Mouse (Mus musculus) activated CD4-positive, CD25-positive, alpha-beta regulatory T cell, adult 4 months (primary cell): ENCODE data around the gene Col4a2. TPM values are rescaled to one million over a fixed set of nuclear protein-coding genes. Genes with fewer than 3 reads are reported as not detected.

Source experiments
- ATAC-seq: one replicate; pipeline ENCODE4 v1.8.0; 2017
- polyA plus RNA-seq, 2 experiments: library from polyadenylated mRNA; unstranded; fragments of 100-300 nt; shearing (Covaris generic); gene quantifications; one replicate each; pipeline ENCODE4 v1.2.1; 2017

Gene Col4a2
- polyA plus RNA-seq, 2 experiments from 2014 or later, result not detected

DNA sequence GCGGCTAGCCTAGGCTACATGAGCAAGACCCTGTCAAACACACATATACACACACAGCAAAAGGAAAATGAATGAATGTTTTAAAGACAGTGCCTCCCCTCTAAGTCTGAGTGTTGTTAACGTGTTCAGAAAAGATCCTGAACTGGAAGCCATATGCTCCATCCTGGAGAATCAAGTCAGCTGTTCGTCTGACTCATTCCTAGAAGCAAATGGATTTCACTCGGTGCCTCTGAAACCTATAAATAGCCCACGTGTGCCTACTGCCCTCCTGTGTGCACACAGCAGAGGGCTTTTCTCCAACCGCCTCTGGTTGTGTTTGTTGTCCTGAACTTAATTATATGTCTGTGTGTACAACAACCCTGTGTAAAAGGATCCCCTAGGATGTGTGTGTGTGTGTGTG is 109.4 kb downstream of the Col4a2 start:
- ATAC-seq, result no peak

- ATAC-seq, result no peak
These were observed 110.5 kb downstream of the Col4a2 start for GRCm38 (mm10) chr8:11423091-11423490.

DNA sequence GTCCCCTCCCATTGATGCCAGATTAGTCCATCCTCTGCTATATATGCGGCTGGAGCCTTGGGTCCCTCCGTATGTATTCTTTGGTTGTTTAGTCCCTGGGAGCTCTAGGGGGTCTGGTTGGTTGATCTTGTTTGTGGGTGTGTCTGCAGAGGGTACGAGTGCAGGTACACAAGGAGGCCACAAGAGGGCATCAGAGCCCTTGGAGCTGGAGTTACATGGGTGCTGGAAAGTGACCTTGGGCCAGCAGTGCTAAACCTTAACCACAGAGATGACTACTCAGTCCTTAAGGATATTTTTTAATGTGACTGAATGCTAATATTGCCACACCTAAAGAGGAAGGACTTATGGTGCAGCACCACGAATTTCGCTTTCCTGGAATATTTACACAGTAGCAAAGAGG is 118.1 kb downstream of the Col4a2 start:
- ATAC-seq, result no peak

DNA sequence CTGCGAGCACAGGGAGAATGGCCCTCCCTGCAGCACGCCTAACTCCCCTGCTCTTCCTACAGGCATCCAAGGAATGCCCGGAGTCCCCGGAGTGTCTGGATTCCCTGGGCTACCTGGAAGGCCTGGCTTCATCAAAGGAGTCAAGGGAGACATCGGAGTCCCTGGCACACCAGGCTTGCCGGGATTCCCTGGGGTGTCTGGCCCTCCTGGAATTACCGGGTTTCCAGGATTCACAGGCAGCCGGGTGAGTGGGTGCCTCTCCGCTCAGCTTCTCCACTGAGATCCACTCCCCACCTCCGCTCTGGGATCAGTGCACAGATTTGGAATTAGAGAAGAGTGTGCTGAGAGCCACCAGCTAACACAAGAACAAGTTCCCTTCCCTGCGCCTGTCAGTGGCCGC is 125.3 kb downstream of the Col4a2 start:
- no peak for ATAC-seq

DNA sequence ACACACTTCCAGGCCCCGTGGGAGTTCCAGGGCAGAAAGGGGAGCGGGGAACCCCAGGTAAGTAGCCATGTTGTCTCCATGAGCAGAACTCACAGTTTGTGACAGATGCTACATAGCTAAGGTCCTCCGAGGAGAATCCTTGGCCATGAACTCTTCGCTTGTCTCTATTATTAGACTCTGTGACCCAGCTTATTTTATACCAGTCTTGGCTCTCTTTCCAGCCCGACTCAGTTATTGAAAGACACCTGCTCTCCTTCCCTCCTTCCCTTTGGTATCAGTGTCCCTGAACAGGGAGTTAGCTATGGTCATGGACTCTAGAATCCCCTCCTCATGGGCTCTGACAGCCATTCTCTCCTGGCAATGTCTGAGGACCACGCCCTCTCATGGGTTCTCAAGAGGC is 128.7 kb downstream of the Col4a2 start:
- no peak for ATAC-seq

GRCm38 (mm10) chr8:11443611-11444010 is 131.0 kb downstream of the Col4a2 start:
- no peak for ATAC-seq

GRCm38 (mm10) chr8:11444216-11444615 is 131.6 kb downstream of the Col4a2 start:
- ATAC-seq, result no peak

DNA sequence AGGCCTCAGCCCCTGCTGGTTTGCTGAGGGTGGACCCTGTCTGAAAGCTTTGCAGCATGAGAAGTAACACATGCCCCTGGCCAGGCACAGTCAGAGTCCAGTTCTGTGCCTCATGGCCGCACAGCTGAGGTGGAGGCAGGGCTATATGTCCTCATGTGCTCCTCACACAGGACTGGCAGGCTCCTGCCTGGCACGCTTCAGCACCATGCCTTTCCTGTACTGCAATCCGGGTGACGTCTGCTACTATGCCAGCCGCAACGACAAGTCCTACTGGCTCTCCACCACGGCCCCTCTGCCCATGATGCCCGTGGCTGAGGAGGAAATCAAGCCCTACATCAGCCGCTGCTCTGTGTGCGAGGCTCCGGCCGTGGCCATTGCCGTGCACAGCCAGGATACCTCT is 133.2 kb downstream of the Col4a2 start:
- ATAC-seq, result no peak

DNA sequence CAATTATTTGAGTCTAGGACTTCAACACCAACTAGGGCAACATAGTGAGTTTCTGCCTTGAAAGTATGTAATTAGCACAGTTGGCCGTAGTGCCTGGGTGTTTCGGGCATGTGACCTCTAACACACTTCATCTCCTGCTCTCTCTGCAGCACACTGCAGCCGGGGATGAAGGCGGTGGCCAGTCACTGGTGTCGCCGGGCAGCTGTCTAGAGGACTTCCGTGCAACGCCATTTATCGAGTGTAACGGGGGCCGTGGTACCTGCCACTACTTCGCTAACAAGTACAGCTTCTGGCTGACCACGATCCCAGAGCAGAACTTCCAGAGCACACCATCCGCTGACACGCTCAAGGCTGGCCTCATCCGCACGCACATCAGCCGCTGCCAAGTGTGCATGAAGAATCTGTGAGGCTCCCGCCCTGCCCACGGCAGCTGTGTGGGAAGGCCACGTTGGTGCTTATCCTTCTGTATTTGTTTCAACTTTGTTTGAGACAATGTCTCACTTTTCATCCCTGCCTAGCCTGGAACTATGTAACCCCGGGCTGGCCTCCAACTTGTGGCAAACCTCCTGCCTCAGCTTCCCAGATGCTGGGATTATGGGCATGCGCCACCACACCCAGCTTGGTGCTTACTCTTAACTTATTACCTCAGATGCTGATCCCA is 135.4 kb downstream of the Col4a2 start:
- ATAC-seq, result no peak

- ATAC-seq, result no peak
These were observed 137.8 kb downstream of the Col4a2 start for GRCm38 (mm10) chr8:11450184-11451113.

DNA sequence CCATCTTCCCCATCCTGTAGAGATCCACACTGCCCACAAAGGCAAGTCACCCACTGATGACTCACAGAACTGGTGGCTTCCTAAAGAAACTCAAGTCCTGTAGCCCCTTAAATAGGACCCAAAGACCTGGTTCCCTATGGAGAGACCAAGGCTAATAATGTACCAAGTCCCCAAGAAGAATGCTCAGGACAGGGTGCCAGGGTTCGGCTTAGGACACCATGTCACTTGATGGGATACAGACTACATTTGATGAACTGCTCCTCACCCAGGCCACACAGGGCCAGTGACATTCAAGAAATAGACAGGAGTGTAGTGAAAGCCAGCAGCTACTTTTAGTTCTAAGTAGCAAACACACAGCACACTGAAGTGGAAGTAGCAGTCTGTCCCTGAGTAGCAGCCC is 139.5 kb downstream of the Col4a2 start:
- ATAC-seq, result peak; percentile 9

DNA sequence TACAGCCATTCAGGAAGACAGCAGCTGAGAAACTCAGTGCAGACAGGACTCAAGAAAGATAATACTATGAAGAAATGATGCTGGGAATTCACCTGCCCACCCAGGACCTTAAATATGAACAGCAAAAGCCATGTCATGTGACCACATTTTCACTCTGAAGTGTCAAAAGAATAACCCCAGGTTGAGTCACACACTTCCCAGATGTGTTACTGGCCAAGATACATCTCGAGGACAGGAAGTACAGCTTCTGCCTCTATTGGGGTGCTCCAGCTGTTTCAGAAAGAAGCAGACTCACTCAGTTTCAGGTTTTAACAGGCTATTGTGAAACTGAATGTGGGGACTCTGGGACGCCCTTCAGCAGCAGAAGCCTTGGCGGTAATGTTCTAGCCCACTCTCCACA is 140.0 kb downstream of the Col4a2 start:
- ATAC-seq, result peak; percentile 69

- ATAC-seq, result no peak
These were observed 140.4 kb downstream of the Col4a2 start for GRCm38 (mm10) chr8:11452974-11453373.

- no peak for ATAC-seq
These were observed 141.6 kb downstream of the Col4a2 start for GRCm38 (mm10) chr8:11454228-11454627.

- no peak for ATAC-seq
These were observed 144.7 kb downstream of the Col4a2 start for GRCm38 (mm10) chr8:11457278-11457677.

DNA sequence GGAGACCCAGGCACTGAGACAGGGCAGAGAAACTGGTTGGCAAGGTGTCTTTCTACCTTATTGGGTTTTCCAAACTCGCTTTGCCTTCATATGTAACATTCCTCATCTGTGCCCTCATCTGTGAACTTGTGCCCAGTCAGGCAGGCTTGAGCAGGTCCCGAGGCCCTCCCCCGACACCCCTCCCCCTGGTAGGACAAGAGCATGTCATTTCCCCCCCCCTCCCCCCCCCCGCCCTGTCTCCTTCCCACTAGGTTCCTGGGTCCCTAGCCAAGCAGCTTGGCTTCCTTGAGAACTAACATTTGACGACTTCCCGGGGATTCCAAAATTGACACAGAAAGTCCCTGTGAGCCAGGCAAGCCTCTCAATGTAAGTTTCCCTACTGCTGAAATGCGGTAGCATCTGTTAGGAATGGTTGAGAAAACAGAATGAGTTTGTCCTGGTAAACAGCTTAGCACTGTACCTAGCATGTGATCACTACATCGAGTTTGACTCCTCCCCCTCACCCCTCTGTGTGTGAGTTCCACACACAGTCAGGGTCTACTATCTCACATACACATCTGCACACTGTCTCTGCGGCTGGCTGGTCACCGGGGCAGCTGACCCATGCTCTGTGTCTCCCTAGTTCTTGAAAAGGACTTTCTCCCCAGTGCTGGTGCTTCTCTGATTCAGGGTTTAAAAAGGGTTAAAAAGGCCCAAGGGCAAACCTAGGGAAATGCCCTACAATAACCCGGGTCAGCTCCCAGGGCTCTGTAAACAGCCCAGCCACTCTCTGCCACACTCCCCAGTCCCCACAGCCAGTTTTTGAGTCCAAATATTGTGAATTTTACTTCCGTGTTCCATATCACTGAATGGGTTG is 145.6 kb downstream of the Col4a2 start:
- ATAC-seq, result no peak

- ATAC-seq, result no peak
These were observed 146.4 kb downstream of the Col4a2 start for GRCm38 (mm10) chr8:11459016-11459415.

DNA sequence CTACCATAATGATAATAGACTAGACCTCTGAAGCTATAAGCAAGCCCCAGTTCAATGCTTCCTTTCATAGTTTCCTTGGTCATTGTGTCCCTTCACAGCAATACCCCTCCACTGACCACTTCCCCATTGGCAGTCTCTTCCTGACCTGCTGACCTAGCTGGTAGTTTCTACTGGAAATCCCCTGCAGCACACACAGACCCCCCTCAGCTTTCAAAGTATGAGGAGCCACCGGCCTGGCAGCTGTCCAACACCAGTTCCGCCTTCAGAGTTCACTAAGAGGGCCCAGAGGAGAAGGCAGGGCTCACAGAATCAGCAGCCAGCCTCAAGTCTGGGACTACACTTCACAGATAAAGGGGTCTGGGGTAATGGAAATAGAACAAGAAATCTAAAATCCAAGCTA is 148.3 kb downstream of the Col4a2 start:
- no peak for ATAC-seq

DNA sequence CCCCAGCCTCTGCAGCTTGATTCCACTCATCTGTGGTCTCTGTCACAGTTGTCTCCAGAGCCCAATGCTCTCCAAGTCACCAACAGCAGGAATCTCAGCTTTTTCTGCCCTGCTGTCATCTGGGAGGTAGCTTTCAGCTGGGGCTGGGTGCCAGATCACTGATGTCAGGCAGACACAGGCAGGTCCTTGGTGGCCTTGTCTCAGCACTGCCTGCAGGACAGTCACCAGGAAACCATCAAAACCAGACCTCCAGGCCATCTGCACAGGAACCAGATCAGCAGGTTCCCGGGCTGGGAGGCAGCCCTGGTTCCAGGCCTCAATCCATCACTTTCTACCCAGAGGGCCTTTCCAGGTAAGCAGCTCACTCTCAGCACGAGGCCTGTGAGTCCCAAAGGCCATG is 149.2 kb downstream of the Col4a2 start:
- ATAC-seq, result no peak

- ATAC-seq, result no peak
These were observed 150.0 kb downstream of the Col4a2 start for GRCm38 (mm10) chr8:11462641-11463040.

- ATAC-seq, result no peak
These were observed 150.9 kb downstream of the Col4a2 start for GRCm38 (mm10) chr8:11463541-11463888.

GRCm38 (mm10) chr8:11463889-11464706 is 151.5 kb downstream of the Col4a2 start:
- ATAC-seq, result peak; percentile 81

DNA sequence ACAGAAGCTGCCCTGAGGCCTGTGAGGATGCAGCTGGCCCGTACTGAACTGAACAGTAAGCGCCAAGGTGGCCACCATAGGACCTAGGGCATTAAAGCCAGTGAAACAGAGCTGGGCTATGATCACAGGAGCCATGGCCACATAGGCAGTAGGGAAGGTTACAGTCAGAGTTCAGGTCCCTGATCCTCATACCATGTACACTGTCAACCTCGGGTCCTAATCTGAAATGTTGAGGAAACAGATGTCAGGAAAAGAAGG is 152.0 kb downstream of the Col4a2 start:
- no peak for ATAC-seq
